Mouse (Mus musculus): ENCODE data around the gene Cbx8.

DNA sequence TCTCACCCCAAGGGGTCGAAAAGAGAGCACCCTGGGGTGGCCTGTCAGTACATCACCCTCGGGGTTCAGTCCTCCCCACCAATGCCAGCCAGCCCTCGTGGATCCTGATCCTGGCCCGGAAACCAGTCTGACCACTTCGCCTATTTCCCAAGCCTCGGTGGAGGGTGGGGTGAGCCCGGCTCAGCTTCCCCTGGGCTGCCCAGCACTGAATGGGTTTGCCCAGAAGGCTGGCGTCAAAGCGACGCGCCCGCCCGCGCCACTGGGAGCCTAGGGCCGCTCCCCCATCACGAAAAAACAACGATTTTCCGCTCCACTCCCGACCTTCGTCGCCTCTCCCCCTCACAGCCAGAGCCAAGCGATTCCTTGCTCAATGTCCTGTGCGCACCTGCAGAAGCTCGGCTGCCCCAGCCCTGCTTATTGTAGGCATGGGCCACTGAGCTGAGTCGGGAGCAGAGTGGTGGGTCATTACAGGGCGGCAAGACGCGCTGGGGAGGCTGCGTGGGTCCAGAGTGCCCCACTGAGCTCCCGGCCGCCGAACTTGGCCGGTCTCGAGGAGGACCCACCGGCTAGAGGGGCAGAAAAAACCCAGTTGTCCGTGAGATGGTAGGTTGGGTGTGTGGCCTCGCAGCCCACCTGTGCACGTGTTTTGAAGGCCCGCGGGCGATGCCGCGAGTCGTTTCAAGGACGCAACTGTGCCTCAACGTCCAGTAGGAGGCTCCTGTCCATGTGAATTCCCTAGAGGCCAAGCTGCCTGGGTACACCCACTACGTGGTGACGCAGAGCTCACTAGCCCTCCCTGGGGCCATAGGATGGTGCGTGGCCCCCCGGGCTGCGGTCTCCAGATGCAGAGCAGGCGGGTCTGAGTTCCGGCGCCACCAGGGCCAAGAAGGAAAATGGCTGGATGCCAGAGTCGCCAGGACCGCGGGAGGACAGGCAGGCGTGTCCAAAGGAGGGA is 17.5 kb upstream of the Cbx8 start:
- TF ChIP-seq EP300 (optimal IDR thresholded peaks at IDR 0.05) (no peak), CTCF (IDR thresholded peaks at IDR 0.05; ENCODE audit: low read depth) (peak; percentile 71)

Data from stomach, postnatal 0 days (tissue).